Mouse (Mus musculus) heart, embryonic 16.5 days (tissue): ENCODE data around the gene Klrb1a. TPM values are rescaled to one million over a fixed set of nuclear protein-coding genes. Genes with fewer than 3 reads are reported as not detected.
"Not testable (repeated sequence)": the region's sequence is repeated elsewhere in the genome, so short reads cannot be mapped to it uniquely, and the experiment has no call there.

Source experiments
- ATAC-seq: fragments of 200-750 bp; cut with Nextera tagmentation; replicated peaks from 2 replicates; pipeline ENCODE4 v1.8.0; 2017; ENCODE audit warnings: moderate number of reproducible peaks; ENCODE audit not compliant: insufficient read depth, low FRiP score; ENCODE audit errors: extremely low read depth
- H3K27ac ChIP-seq: fragments of 300-500 bp; sonication (generic); 2 replicates; pipeline ENCODE4 v1.5.1; 2014; ENCODE audit warnings: mild to moderate bottlenecking, low read length, control low read depth, moderate library complexity
- H3K27me3 ChIP-seq: fragments of 300-500 bp; sonication (generic); 2 replicates; pipeline ENCODE4 v1.6.1; 2014; ENCODE audit warnings: low read length, mixed read lengths; ENCODE audit not compliant: control insufficient read depth, insufficient read depth
- H3K36me3 ChIP-seq: fragments of 300-500 bp; sonication (generic); 2 replicates; pipeline ENCODE4 v1.6.1; 2014; ENCODE audit not compliant: control insufficient read depth, insufficient read depth
- H3K4me1 ChIP-seq: fragments of 300-500 bp; sonication (generic); 2 replicates; pipeline ENCODE4 v1.6.1; 2014; ENCODE audit warnings: low read length, mixed read lengths; ENCODE audit not compliant: control insufficient read depth, insufficient read depth
- H3K4me2 ChIP-seq: fragments of 300-500 bp; sonication (generic); 2 replicates; pipeline ENCODE4 v1.6.1; 2014; ENCODE audit warnings: low read depth, mild to moderate bottlenecking, control low read depth, low read length
- H3K4me3 ChIP-seq: fragments of 300-500 bp; sonication (generic); 2 replicates; pipeline ENCODE4 v1.5.1; 2014; ENCODE audit warnings: mild to moderate bottlenecking, control low read depth, low read length
- H3K9ac ChIP-seq: fragments of 300-500 bp; sonication (generic); 2 replicates; pipeline ENCODE4 v1.6.1; 2014; ENCODE audit warnings: low read length, control low read depth
- H3K9me3 ChIP-seq: fragments of 300-500 bp; sonication (generic); replicated peaks from 2 replicates; pipeline ENCODE4 v1.6.1; 2016; ENCODE audit warnings: low read length; ENCODE audit not compliant: control insufficient read depth
- WGBS: fragments of 180-500 bp; shearing (Covaris S2); extraction: QIAGEN DNeasy Blood & Tissue Kit; methylation state at CpG from one replicate; pipeline ENCODE4 v1.1.7; 2014; 5-methylcytosine and 5-hydroxymethylcytosine counted together
- polyA plus RNA-seq: library from polyadenylated mRNA; unstranded; fragments of >200 nt; fragmentation: Nextera tagmentation; extraction: Ambion mirVana; gene quantifications from 2 replicates; pipeline ENCODE4 v1.2.1, GENCODE M21; 2015

The Klrb1a gene
- polyA plus RNA-seq: 0.17 TPM in 1 of 2 replicates, not detected in the other

- H3K4me1 ChIP-seq, ATAC-seq, H3K27me3 ChIP-seq, H3K36me3 ChIP-seq, H3K4me3 ChIP-seq, H3K9ac ChIP-seq, H3K9me3 ChIP-seq, H3K27ac ChIP-seq, H3K4me2 ChIP-seq: not testable (repeated sequence)
- 89% methylated on average over 5 of the region's 5 CpGs for WGBS
These were observed at the start of gene Klrb1a for GRCm38 (mm10) chr6:128623433-128623832. Gene Klrb1a, minus strand, starts transcription at chr6:128623533.

- Histone ChIP-seq H3K9me3 (peaks cover 3% of the 10 kb centered on the region; the same call in 1 of the 2 replicates), H3K4me3 (no peak overlapping the region), H3K9ac (no peak overlapping the region), H3K36me3 (no peaks in the 10 kb centered on the region), H3K27me3 (no peaks in the 10 kb centered on the region), H3K4me1 (no peaks in the 10 kb centered on the region), H3K27ac (no peak overlapping the region), H3K4me2 (no peak overlapping the region)
- 45% methylated on average over 4 of the region's 4 CpGs for WGBS
- no peak for ATAC-seq
These were observed 46.6 kb upstream of the Klrb1a start for GRCm38 (mm10) chr6:128669936-128670335.

- H3K9ac ChIP-seq: no peak within 1 kb of the TSS
- 6% methylated on average over 1 of the region's 1 CpGs for WGBS
- H3K36me3 ChIP-seq: no peaks in the 10 kb centered on the region
- no peak within 1 kb of the TSS for H3K27ac ChIP-seq
- H3K4me3 ChIP-seq: no peak within 1 kb of the TSS
- H3K9me3 ChIP-seq: no peaks in the 10 kb centered on the region
- no peak for ATAC-seq
- H3K4me1 ChIP-seq: no peaks in the 10 kb centered on the region
- no peaks in the 10 kb centered on the region for H3K27me3 ChIP-seq
- H3K4me2 ChIP-seq: no peak within 1 kb of the TSS
These were observed 38.9 kb upstream of the Klrb1a start, which contains the start of gene Clec2h for GRCm38 (mm10) chr6:128662206-128662605. Gene Clec2h, plus strand, starts transcription at chr6:128662385.

- no peak overlapping the region for H3K9ac ChIP-seq
- H3K27me3 ChIP-seq: no peaks in the 10 kb centered on the region
- H3K4me2 ChIP-seq: no peak overlapping the region
- H3K27ac ChIP-seq: no peak overlapping the region
- no peaks in the 10 kb centered on the region for H3K4me1 ChIP-seq
- ATAC-seq: no peak
- no peaks in the 10 kb centered on the region for H3K9me3 ChIP-seq
- no peak overlapping the region for H3K4me3 ChIP-seq
- H3K36me3 ChIP-seq: no peaks in the 10 kb centered on the region
- 94% methylated on average over 1 of the region's 1 CpGs for WGBS
These were observed 37.9 kb upstream of the Klrb1a start for GRCm38 (mm10) chr6:128661249-128661648.

- Histone ChIP-seq H3K4me1 (0 out of 2 replicates have a peak, but pooled peaks cover 2% of the 10 kb centered on the region), H3K36me3 (no peaks in the 10 kb centered on the region), H3K4me3 (no peak overlapping the region), H3K27me3 (no peaks in the 10 kb centered on the region), H3K9me3 (no peaks in the 10 kb centered on the region), H3K4me2 (no peak overlapping the region), H3K27ac (no peak overlapping the region), H3K9ac (no peak overlapping the region)
- no peak for ATAC-seq
- 94% methylated on average over 1 of the region's 1 CpGs for WGBS
These were observed 29.6 kb upstream of the Klrb1a start for GRCm38 (mm10) chr6:128652938-128653337.

- not testable (repeated sequence) for H3K4me2 ChIP-seq, H3K27me3 ChIP-seq, H3K4me1 ChIP-seq, H3K36me3 ChIP-seq, H3K4me3 ChIP-seq, H3K9me3 ChIP-seq, H3K9ac ChIP-seq, H3K27ac ChIP-seq, ATAC-seq
- WGBS: 77% methylated on average over 3 of the region's 7 CpGs
These were observed 27.5 kb upstream of the Klrb1a start for GRCm38 (mm10) chr6:128650827-128651226.

- H3K27me3 ChIP-seq: no peaks in the 10 kb centered on the region
- H3K27ac ChIP-seq: no peak overlapping the region
- H3K36me3 ChIP-seq: no peaks in the 10 kb centered on the region
- H3K4me2 ChIP-seq: no peak overlapping the region
- H3K9ac ChIP-seq: no peak overlapping the region
- no peak for ATAC-seq
- H3K4me1 ChIP-seq: 0 out of 2 replicates have a peak, but pooled peaks cover 2% of the 10 kb centered on the region
- no peak overlapping the region for H3K4me3 ChIP-seq
- WGBS: 67% methylated on average over 1 of the region's 1 CpGs
- H3K9me3 ChIP-seq: no peaks in the 10 kb centered on the region
These were observed 26.9 kb upstream of the Klrb1a start for GRCm38 (mm10) chr6:128650187-128650586.

GRCm38 (mm10) chr6:128649681-128650080 is 26.3 kb upstream of the Klrb1a start:
- Histone ChIP-seq H3K9me3 (no peaks in the 10 kb centered on the region), H3K27me3 (no peaks in the 10 kb centered on the region), H3K4me2 (no peak overlapping the region), H3K4me1 (0 out of 2 replicates have a peak, but pooled peaks cover 2% of the 10 kb centered on the region), H3K4me3 (no peak overlapping the region), H3K27ac (no peak overlapping the region), H3K36me3 (no peaks in the 10 kb centered on the region), H3K9ac (no peak overlapping the region)
- no peak for ATAC-seq
- WGBS: 83% methylated on average over 3 of the region's 3 CpGs

GRCm38 (mm10) chr6:128645708-128646107 is 22.4 kb upstream of the Klrb1a start:
- not testable (repeated sequence) for H3K4me1 ChIP-seq, H3K9ac ChIP-seq, H3K4me3 ChIP-seq, H3K4me2 ChIP-seq, H3K36me3 ChIP-seq, ATAC-seq, H3K27me3 ChIP-seq, H3K27ac ChIP-seq, H3K9me3 ChIP-seq
- WGBS: 88% methylated on average over 12 of the region's 12 CpGs
